Mouse (Mus musculus) colon, adult 2 months (tissue): ENCODE measurements around the gene Scai. TPM values are rescaled to one million over a fixed set of nuclear protein-coding genes. Genes with fewer than 3 reads are reported as not detected.

Source experiments
- polyA plus RNA-seq: library from polyadenylated mRNA; depleted of rRNA; stranded (reverse); fragments of >200 nt; gene quantifications from 2 replicates; pipeline ENCODE4 v1.2.3, GENCODE M21; 2012; rRNA removed

Scai gene
- 0.19 and 0.34 TPM in 2 replicates for polyA plus RNA-seq

GRCm38 (mm10) chr2:39190561-39191056, at the start of gene Scai:
Gene Scai (minus strand): TSS chr2:39190734.

GRCm38 (mm10) chr2:39226019-39226640, 35.6 kb upstream of the Scai start, which contains the start of gene Ppp6c:
Gene Ppp6c (minus strand): TSS chr2:39226451.

GRCm38 (mm10) chr2:39065400-39065987, 125.0 kb downstream of the Scai start, which contains the start of gene Golga1:
Gene Golga1 (minus strand): TSS chr2:39065541.

Other genes with a start within 250 kb of the Scai start
- 0.24 and 0.57 TPM in 2 replicates for gene Wdr38, start 193.3 kb downstream of the Scai start, polyA plus RNA-seq
- gene Arpc5l, start 185.4 kb downstream of the Scai start, polyA plus RNA-seq, result 37.8 and 42.9 TPM in 2 replicates
- 118 and 188 TPM in 2 replicates for gene Rpl35, start 185.1 kb downstream of the Scai start, polyA plus RNA-seq
- 8.1 and 9.6 TPM in 2 replicates for gene Golga1, start 125.2 kb downstream of the Scai start, polyA plus RNA-seq
- gene Ppp6c, start 35.7 kb upstream of the Scai start, polyA plus RNA-seq, result 10.7 and 13.3 TPM in 2 replicates